In genomic region chr19:25713382-25713781, GRCm38 (mm10) we compare ENCODE assay signal across 8 mouse cellular contexts. TPM values are rescaled to one million over a fixed set of nuclear protein-coding genes. Genes with fewer than 3 reads are reported as not detected.
DNase-seq lines count a peak whose midpoint lies in the region; ATAC-seq lines count a peak whose summit lies in the region.

No protein-coding gene starts in this region.

- 9% methylated on average over 8 of the region's 8 CpGs for WGBS in hindbrain, embryonic 10.5 days
- WGBS in hindbrain, embryonic 12.5 days, result 8% methylated on average over 8 of the region's 8 CpGs
- 13% methylated on average over 8 of the region's 8 CpGs for whole genome bisulfite sequencing in forebrain, embryonic 16.5 days
- 17% methylated on average over 8 of the region's 8 CpGs for WGBS in midbrain, embryonic 11.5 days

- no peaks in the 10 kb centered on the region for H3K4me1 ChIP-seq in hindbrain, embryonic 10.5 days (replicated peaks)
- H3K4me1 ChIP-seq in hindbrain, embryonic 12.5 days, result no peaks in the 10 kb centered on the region
- H3K4me1 ChIP-seq in forebrain, embryonic 16.5 days (replicated peaks; ENCODE audit: control insufficient read depth, insufficient read depth, low read length), result no peaks in the 10 kb centered on the region
- H3K4me1 ChIP-seq in midbrain, embryonic 11.5 days (ENCODE audit: control insufficient read depth, insufficient read depth, low read length), result no peaks in the 10 kb centered on the region

- no peak overlapping the region for H3K9ac ChIP-seq in hindbrain, embryonic 12.5 days
- H3K9ac ChIP-seq in forebrain, embryonic 16.5 days (replicated peaks; ENCODE audit: low read depth, low read length), result no peak overlapping the region
- H3K9ac ChIP-seq in midbrain, embryonic 11.5 days (ENCODE audit: low read length), result no peak overlapping the region

- ATAC-seq in hindbrain, embryonic 12.5 days (ENCODE audit: low FRiP score), result no peak; the same call in 1 of the 2 replicates
- peak; percentile 92 for ATAC-seq in forebrain, embryonic 16.5 days
- 0 out of 2 replicates have a peak, but pooled peaks have one; percentile 59 for ATAC-seq in midbrain, embryonic 11.5 days (ENCODE audit: low FRiP score)

- peak; percentile 26 for DNase-seq in hindbrain, embryonic 10.5 days (ENCODE audit: low spot score)
- peak; percentile 49 for DNase-seq in brain, adult 2 months (ENCODE audit: low read depth, low spot score)
- DNase-seq in kidney, postnatal 14 days, result peak; percentile 54
- DNase-seq in midbrain, embryonic 11.5 days (ENCODE audit: low spot score, missing footprints), result peak; percentile 85
- peak; percentile 25 for DNase-seq in urinary bladder, postnatal 25 days (ENCODE audit: low spot score)
- DNase-seq in heart, adult 9 months (ENCODE audit: low spot score in 2 of 2), result no peak

- no peaks in the 10 kb centered on the region for H3K9me3 ChIP-seq in hindbrain, embryonic 10.5 days
- no peaks in the 10 kb centered on the region for H3K9me3 ChIP-seq in hindbrain, embryonic 12.5 days (replicated peaks)
- no peaks in the 10 kb centered on the region for H3K9me3 ChIP-seq in forebrain, embryonic 16.5 days (ENCODE audit: control insufficient read depth, low read length)
- H3K9me3 ChIP-seq in midbrain, embryonic 11.5 days (ENCODE audit: control insufficient read depth, low read length), result no peaks in the 10 kb centered on the region

- no peak overlapping the region for H3K4me3 ChIP-seq in hindbrain, embryonic 10.5 days
- no peak overlapping the region for H3K4me3 ChIP-seq in hindbrain, embryonic 12.5 days
- no peak overlapping the region for H3K4me3 ChIP-seq in forebrain, embryonic 16.5 days (replicated peaks; ENCODE audit: low read length)
- H3K4me3 ChIP-seq in midbrain, embryonic 11.5 days (ENCODE audit: low read depth, low read length), result no peak overlapping the region

- H3K27me3 ChIP-seq in hindbrain, embryonic 10.5 days (ENCODE audit: insufficient read depth, poor library complexity, severe bottlenecking), result no peaks in the 10 kb centered on the region
- H3K27me3 ChIP-seq in hindbrain, embryonic 12.5 days, result no peaks in the 10 kb centered on the region
- no peaks in the 10 kb centered on the region for H3K27me3 ChIP-seq in forebrain, embryonic 16.5 days (replicated peaks; ENCODE audit: control insufficient read depth, insufficient read depth, low read length)
- H3K27me3 ChIP-seq in midbrain, embryonic 11.5 days (ENCODE audit: control insufficient read depth, insufficient read depth, low read length), result no peaks in the 10 kb centered on the region

- no peak overlapping the region for H3K27ac ChIP-seq in hindbrain, embryonic 10.5 days
- H3K27ac ChIP-seq in hindbrain, embryonic 12.5 days, result no peak overlapping the region
- no peak overlapping the region for H3K27ac ChIP-seq in forebrain, embryonic 16.5 days (ENCODE audit: low read length)
- H3K27ac ChIP-seq in midbrain, embryonic 11.5 days (ENCODE audit: low read depth, low read length), result no peak overlapping the region

- no peak overlapping the region for H3K4me2 ChIP-seq in hindbrain, embryonic 12.5 days (replicated peaks)
- H3K4me2 ChIP-seq in forebrain, embryonic 16.5 days (ENCODE audit: low read length), result no peak overlapping the region
- H3K4me2 ChIP-seq in midbrain, embryonic 11.5 days, result no peak overlapping the region

- no peaks in the 10 kb centered on the region for H3K36me3 ChIP-seq in hindbrain, embryonic 10.5 days
- no peaks in the 10 kb centered on the region for H3K36me3 ChIP-seq in hindbrain, embryonic 12.5 days
- H3K36me3 ChIP-seq in forebrain, embryonic 16.5 days (ENCODE audit: control insufficient read depth, insufficient read depth), result no peaks in the 10 kb centered on the region
- no peaks in the 10 kb centered on the region for H3K36me3 ChIP-seq in midbrain, embryonic 11.5 days (ENCODE audit: control insufficient read depth, insufficient read depth, low read length)

RNA-seq across cellular contexts. Expression of gene Dmrt2, which starts 41.2 kb away (rescaled TPM):
- 0.17 and 0.82 TPM in 2 replicates for polyA plus RNA-seq in hindbrain, embryonic 10.5 days (2016; fragmentation: Nextera tagmentation; extraction: Ambion mirVana)
- 6.1 and 8.8 TPM in 2 replicates for polyA plus RNA-seq in hindbrain, embryonic 12.5 days (2016; fragmentation: Nextera tagmentation; extraction: Ambion mirVana)
- 0.86 and 2.1 TPM in 2 replicates for polyA plus RNA-seq in forebrain, embryonic 16.5 days (2015; fragmentation: Nextera tagmentation; extraction: Ambion mirVana)
- polyA plus RNA-seq in midbrain, embryonic 11.5 days (2014; fragmentation: Nextera tagmentation; extraction: Ambion mirVana), result 0.20 TPM in 1 of 2 replicates, not detected in the other

Comparison
In these comparisons a context has a peak if more than half of its experiments do, and no peak if none do; other contexts are left out.
1. DNase-seq: peak in hindbrain, embryonic 10.5 days (single experiment), brain, adult 2 months (single experiment), kidney, postnatal 14 days (single experiment), midbrain, embryonic 11.5 days (single experiment) and urinary bladder, postnatal 25 days (single experiment); none in heart, adult 9 months (0 of 2).